Mouse (Mus musculus): ENCODE results near the gene Slc25a51.

- no peak for TF ChIP-seq MEF2A (IDR thresholded peaks at IDR 0.05; ENCODE audit: extremely low read depth, insufficient replicate concordance, low read depth, low read length, poor library complexity, severe bottlenecking)
- TF ChIP-seq POLR2A (IDR thresholded peaks at IDR 0.05; ENCODE audit: control insufficient read depth in 1 of 2, insufficient read depth in 1 of 2, low read depth in 1 of 2, low read length in 2 of 2, poor library complexity in 1 of 2) = no peak
- no peak for TF ChIP-seq NELFE (IDR thresholded peaks at IDR 0.05; ENCODE audit: low read depth, low read length)
- no peak for TF ChIP-seq CTCF (IDR thresholded peaks at IDR 0.05 in 2 of 3, conservative IDR thresholded peaks at IDR 0.05 in 1 of 3; ENCODE audit: control insufficient read depth in 1 of 3, insufficient read depth in 1 of 3, low read depth in 2 of 3, low read length in 3 of 3, poor library complexity in 1 of 3, severe bottlenecking in 1 of 3)
- no peak for TF ChIP-seq JUND (IDR thresholded peaks at IDR 0.05; ENCODE audit: low read depth, low read length)
- no peak for TF ChIP-seq SIN3A (IDR thresholded peaks at IDR 0.05; ENCODE audit: low read length)
- TF ChIP-seq UBTF (IDR thresholded peaks at IDR 0.05; ENCODE audit: borderline replicate concordance, insufficient read depth, low read depth, low read length) = no peak
- no peak for TF ChIP-seq USF1 (IDR thresholded peaks at IDR 0.05; ENCODE audit: low read depth, low read length)
- no peak for TF ChIP-seq RCOR1 (IDR thresholded peaks at IDR 0.05; ENCODE audit: low read depth, low read length)
- no peak for TF ChIP-seq TCF12 (IDR thresholded peaks at IDR 0.05; ENCODE audit: low read depth, low read length)
- TF ChIP-seq MAFK (IDR thresholded peaks at IDR 0.05; ENCODE audit: borderline replicate concordance, low read depth, low read length) = no peak
These were observed 25.5 kb upstream of the Slc25a51 start for GRCm38 (mm10) chr4:45434071-45434470.

Data from MEL (cell line).